Mouse (Mus musculus) small intestine, adult 2 months (tissue): ENCODE measurements around the gene Cfap43. TPM values are rescaled to one million over a fixed set of nuclear protein-coding genes. Genes with fewer than 3 reads are reported as not detected.

Experiments used
- H3K27ac ChIP-seq: fragments of 200-500 bp; 2 replicates; pipeline ENCODE4 v1.5.1; 2012; ENCODE audit warnings: low read depth, low read length, control low read depth, inconsistent platforms; ENCODE audit not compliant: insufficient read depth
- H3K27me3 ChIP-seq: fragments of 200-500 bp; 2 replicates; pipeline ENCODE4 v1.6.1; 2012; ENCODE audit warnings: mild to moderate bottlenecking, moderate library complexity, low read length, inconsistent platforms; ENCODE audit not compliant: control insufficient read depth, insufficient read depth
- H3K36me3 ChIP-seq: fragments of 200-500 bp; 2 replicates; pipeline ENCODE4 v1.6.1; 2012; ENCODE audit warnings: mild to moderate bottlenecking, low read length, control low read depth, inconsistent platforms; ENCODE audit not compliant: control insufficient read depth, insufficient read depth
- H3K4me1 ChIP-seq: fragments of 200-500 bp; 2 replicates; pipeline ENCODE4 v1.6.1; 2012; ENCODE audit warnings: low read length, inconsistent platforms, mixed read lengths; ENCODE audit not compliant: control insufficient read depth, insufficient read depth, insufficient read length
- H3K4me3 ChIP-seq: fragments of 200-500 bp; 2 replicates; pipeline ENCODE4 v1.5.1; 2012; ENCODE audit warnings: low read depth, mild to moderate bottlenecking, control low read depth, inconsistent platforms, low read length, moderate library complexity
- CTCF ChIP-seq: fragments of 200-500 bp; IDR thresholded peaks from 2 replicates; pipeline ENCODE4 v1.5.1; 2012; ENCODE audit warnings: low read depth, mild to moderate bottlenecking, control low read depth, inconsistent platforms, low read length, moderate library complexity, mixed read lengths; ENCODE audit not compliant: insufficient replicate concordance, insufficient read length; ENCODE audit errors: extremely low read depth
- POLR2A ChIP-seq: fragments of 200-500 bp; IDR thresholded peaks from 2 replicates; pipeline ENCODE4 v1.6.1; 2012; ENCODE audit warnings: low read depth, mild to moderate bottlenecking, control low read depth, inconsistent platforms, low read length, moderate library complexity
- WGBS: fragments of 180-500 bp; shearing (Covaris S2); methylation state at CpG from one replicate; pipeline ENCODE4 v1.1.7; 2018; 5-methylcytosine and 5-hydroxymethylcytosine counted together
- polyA plus RNA-seq: library from polyadenylated mRNA; depleted of rRNA; stranded (reverse); fragments of >200 nt; gene quantifications from 2 replicates; pipeline ENCODE4 v1.2.3, GENCODE M21; 2012

Gene Cfap43
- polyA plus RNA-seq, 1 experiment = not detected

DNA sequence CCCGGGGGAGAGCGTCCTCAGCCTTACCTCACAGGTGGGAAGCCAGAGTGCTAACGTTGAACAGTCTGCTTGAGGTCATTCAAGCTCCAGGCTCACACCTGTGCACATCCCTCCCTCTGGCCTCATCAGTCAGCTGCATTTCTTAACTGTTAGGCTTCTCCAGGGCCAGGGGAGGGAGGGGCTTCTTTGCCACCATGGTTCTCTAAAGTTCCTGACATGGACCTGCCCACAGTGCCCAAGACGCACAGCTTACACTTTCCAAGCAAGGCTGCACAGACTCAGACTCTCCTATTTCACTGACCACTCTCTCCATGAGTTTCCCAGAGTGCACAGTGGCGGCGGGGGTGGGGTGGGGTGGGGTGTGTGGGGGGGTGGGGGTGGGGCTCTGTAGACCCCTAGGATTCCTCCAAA is 10.1 kb downstream of the Cfap43 start:
- Histone ChIP-seq H3K4me3 (no peak overlapping the region), H3K36me3 (no peaks in the 10 kb centered on the region), H3K27me3 (no peaks in the 10 kb centered on the region), H3K27ac (no peak overlapping the region), H3K4me1 (peaks cover 8% of the 10 kb centered on the region)
- 50% methylated on average over 6 of the region's 6 CpGs for WGBS
- TF ChIP-seq CTCF (no peak), POLR2A (no peak)

DNA sequence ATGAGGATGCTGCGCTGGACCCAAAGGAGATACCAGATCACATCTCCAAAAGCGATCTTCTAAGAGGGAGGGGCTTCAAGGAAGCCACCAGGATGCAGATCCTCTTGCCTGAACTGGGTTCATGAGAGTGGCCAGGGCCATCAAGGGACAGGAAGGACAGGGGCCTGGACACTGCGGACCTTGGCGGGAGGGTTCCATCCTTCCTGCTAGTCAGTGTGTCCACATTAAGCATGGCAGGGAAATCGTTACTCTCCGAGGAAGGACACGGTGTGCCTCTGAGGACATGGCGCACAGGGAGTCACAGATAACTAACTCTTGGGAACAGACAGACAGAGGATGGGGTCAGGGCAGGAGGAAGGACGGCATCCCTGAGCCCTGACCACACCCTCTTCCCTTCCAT is 11.5 kb downstream of the Cfap43 start:
- Histone ChIP-seq H3K4me1 (peaks cover 8% of the 10 kb centered on the region), H3K27me3 (no peaks in the 10 kb centered on the region), H3K27ac (no peak overlapping the region), H3K36me3 (no peaks in the 10 kb centered on the region), H3K4me3 (no peak overlapping the region)
- 78% methylated on average over 9 of the region's 9 CpGs for WGBS
- no peak for TF ChIP-seq CTCF
- no peak for TF ChIP-seq POLR2A

DNA sequence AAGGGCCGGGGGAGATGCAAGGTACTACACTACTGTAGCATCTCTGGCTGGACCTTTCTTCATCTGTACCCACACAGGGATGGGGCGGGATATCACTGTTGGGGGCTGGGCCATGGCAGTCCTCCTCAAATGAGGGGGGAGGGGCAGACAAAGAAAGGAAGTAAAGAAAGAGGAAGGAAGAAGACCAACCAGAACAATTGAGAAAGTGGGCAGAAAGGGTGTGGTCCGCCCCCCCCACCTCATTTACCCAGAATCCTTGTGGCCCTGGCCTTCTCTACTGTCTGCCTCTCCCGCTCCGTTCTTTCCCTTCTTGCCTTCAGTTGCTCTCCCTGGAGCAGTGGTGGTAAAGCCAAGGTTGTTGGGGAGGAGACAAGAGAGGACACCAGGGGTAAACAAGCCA is 13.5 kb downstream of the Cfap43 start:
- Histone ChIP-seq H3K27me3 (no peaks in the 10 kb centered on the region), H3K27ac (no peak overlapping the region), H3K4me3 (no peak overlapping the region), H3K36me3 (no peaks in the 10 kb centered on the region), H3K4me1 (peaks cover 8% of the 10 kb centered on the region)
- TF ChIP-seq POLR2A (no peak), CTCF (no peak)
- 87% methylated on average over 5 of the region's 5 CpGs for WGBS

DNA sequence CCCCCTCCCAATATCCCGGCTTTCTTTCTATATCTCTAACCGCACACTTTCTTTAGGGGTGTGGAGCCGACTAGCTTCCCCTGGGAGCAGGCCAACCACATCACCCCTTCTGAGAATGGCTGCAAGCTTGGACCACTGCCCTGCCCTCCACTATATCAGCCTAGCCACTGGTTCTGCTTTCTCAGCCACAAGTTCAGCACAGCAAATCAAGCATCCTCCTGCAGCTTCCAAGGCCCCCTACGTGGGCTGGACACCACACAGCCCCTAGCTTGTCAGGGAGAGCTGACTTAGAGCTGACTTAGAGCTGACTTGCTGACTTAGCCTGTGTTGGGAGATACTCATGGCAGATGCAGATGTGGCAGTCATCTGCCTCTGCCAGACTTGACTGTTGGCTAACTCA is 14.0 kb downstream of the Cfap43 start:
- H3K27ac ChIP-seq = no peak overlapping the region
- 86% methylated on average over 4 of the region's 4 CpGs for WGBS

DNA sequence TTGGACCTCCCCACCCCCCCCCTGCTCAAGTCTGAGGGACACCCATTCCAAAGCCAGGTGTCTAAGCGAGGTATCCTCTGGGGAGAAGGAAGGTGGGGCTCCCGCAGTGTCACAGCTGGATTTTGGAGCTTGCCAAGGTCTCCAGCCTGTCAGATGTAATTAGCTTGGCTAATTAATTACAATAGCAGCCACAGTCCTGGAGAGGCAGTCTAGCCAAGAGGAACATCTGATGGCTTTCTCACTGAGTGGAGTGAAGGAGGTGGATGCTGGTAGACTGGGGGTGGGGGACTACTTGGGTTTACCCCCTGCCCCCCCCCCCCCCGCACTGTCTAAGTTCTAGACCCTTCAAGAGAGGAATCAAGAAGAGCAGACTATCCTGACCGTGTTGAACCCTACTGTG is 15.4 kb downstream of the Cfap43 start:
- no peak overlapping the region for H3K27ac ChIP-seq
- WGBS = 60% methylated on average over 4 of the region's 4 CpGs
- H3K4me1 ChIP-seq = peaks cover under 1% of the 10 kb centered on the region; the same call in 1 of the 2 replicates
- no peak overlapping the region for H3K4me3 ChIP-seq
- TF ChIP-seq POLR2A = no peak
- TF ChIP-seq CTCF = no peak
- no peaks in the 10 kb centered on the region for H3K36me3 ChIP-seq
- no peaks in the 10 kb centered on the region for H3K27me3 ChIP-seq

More for the DNA sequence above, 14.0 kb downstream of the Cfap43 start:
- Histone ChIP-seq H3K4me1 (peaks cover 8% of the 10 kb centered on the region), H3K4me3 (no peak overlapping the region), H3K36me3 (no peaks in the 10 kb centered on the region), H3K27me3 (no peaks in the 10 kb centered on the region)
- TF ChIP-seq CTCF (no peak), POLR2A (no peak)

DNA sequence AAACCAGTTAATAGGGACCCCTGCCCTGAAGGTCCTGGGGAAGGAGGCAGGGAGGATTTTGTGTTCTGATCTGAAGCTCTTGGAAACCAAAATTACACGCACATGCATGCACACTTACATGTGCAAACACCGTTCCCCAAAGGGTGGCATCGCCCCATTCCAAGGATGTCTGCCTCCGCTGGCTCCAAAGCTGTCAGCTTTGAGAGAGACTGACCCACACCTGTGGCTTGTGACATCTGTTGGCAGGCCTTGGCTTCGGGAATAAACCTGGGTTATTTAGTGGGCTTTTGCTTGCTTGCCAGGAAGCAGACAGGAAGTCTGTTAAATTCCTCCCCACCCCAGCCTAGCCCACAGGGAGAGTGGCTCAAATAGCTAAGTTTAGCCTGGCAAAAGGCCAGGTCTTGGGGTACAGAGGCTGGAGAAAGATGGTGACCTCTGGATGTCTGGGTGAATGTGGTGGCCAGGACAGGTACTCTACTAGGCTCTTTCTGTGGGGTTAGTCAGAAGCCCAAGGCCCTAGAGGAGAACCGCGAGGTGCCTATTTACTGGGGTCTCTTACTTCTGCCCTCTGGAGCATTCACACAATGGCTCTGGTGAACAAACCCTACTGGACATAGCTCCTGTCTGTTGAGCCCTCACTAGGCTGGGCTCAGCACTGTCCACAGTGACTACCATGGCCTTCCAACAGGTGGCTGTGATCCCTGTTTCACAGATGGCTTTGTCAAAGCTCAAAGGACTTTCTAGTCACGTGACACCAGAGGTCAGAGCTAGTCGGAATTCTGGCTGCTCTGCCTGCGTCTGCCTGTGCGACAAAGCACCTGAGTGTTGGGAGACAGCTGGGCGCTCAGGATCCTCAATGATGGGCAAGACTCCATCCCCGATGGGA is 16.5 kb downstream of the Cfap43 start:
- TF ChIP-seq CTCF (no peak), POLR2A (no peak)
- no peak overlapping the region for H3K27ac ChIP-seq
- H3K36me3 ChIP-seq = no peaks in the 10 kb centered on the region
- H3K4me1 ChIP-seq = no peaks in the 10 kb centered on the region; the same call in 1 of the 2 replicates
- no peaks in the 10 kb centered on the region for H3K27me3 ChIP-seq
- H3K4me3 ChIP-seq = no peak overlapping the region
- WGBS = 77% methylated on average over 13 of the region's 13 CpGs

DNA sequence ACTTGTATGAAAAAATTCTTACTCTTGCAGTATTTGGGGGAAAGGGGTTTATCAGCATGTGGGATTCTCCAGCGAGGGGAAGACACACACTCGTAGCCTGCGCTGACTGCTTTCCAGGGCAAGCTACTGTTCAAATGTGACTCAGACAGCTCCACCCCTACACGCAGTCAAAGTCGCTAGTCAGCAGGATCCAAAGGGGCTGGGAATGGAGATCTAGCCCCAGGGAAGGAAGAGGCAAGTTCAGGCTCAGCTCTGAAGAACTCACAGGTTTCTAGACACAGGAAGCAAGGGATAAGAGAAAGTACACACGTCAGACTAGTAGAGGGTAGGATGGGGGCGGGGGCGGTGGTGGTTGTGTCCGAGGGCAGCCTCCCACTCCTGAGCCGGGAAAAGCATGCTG is 18.5 kb downstream of the Cfap43 start:
- TF ChIP-seq CTCF = no peak
- no peak for TF ChIP-seq POLR2A
- Histone ChIP-seq H3K27ac (no peak overlapping the region), H3K4me3 (no peak overlapping the region), H3K4me1 (no peaks in the 10 kb centered on the region; the same call in 1 of the 2 replicates), H3K27me3 (no peaks in the 10 kb centered on the region), H3K36me3 (no peaks in the 10 kb centered on the region)
- 83% methylated on average over 10 of the region's 10 CpGs for WGBS
